Mouse (Mus musculus) heart, embryonic 14.5 days (tissue): Measurements from ENCODE around the gene Pank4. TPM values are rescaled to one million over a fixed set of nuclear protein-coding genes. Genes with fewer than 3 reads are reported as not detected.

Source experiments
- ATAC-seq: fragments of 200-750 bp; cut with Nextera tagmentation; 2 replicates; pipeline ENCODE4 v1.8.0; 2017; ENCODE audit warnings: low read depth, moderate TSS enrichment; ENCODE audit not compliant: insufficient number of reproducible peaks, insufficient read depth, low FRiP score
- H3K27ac ChIP-seq, 2 experiments: fragments of 200-500 bp in 1 of 2; fragments of 300-500 bp in 1 of 2; sonication (generic) in 1 of 2; replicated peaks in 1 of 2; 2 replicates each; pipeline ENCODE4 v1.5.1; 2012 to 2014; ENCODE audit warnings: low read depth in 2 of 2, low read length in 2 of 2, control low read depth in 1 of 2, mild to moderate bottlenecking in 1 of 2, mixed read lengths in 1 of 2; ENCODE audit not compliant: control insufficient read depth in 1 of 2, insufficient read depth in 1 of 2
- H3K27me3 ChIP-seq: fragments of 300-500 bp; sonication (generic); 2 replicates; pipeline ENCODE4 v1.6.1; 2014; ENCODE audit warnings: mild to moderate bottlenecking, low read length, control low read depth; ENCODE audit not compliant: control insufficient read depth, insufficient read depth
- H3K36me3 ChIP-seq: fragments of 300-500 bp; sonication (generic); 2 replicates; pipeline ENCODE4 v1.6.1; 2014; ENCODE audit warnings: mild to moderate bottlenecking, control low read depth, low read length, mixed read lengths; ENCODE audit not compliant: control insufficient read depth, insufficient read depth
- H3K4me1 ChIP-seq, 2 experiments: fragments of 200-500 bp in 1 of 2; fragments of 300-500 bp in 1 of 2; sonication (generic) in 1 of 2; 2 replicates each; pipeline ENCODE4 v1.6.1; 2012 to 2014; ENCODE audit warnings: low read length in 2 of 2, control low read depth in 1 of 2, mixed read lengths in 1 of 2; ENCODE audit not compliant: control insufficient read depth in 2 of 2, insufficient read depth in 2 of 2
- H3K4me2 ChIP-seq: fragments of 300-500 bp; sonication (generic); 2 replicates; pipeline ENCODE4 v1.6.1; 2014; ENCODE audit warnings: mild to moderate bottlenecking, low read length
- H3K4me3 ChIP-seq, 2 experiments: fragments of 200-500 bp in 1 of 2; fragments of 300-500 bp in 1 of 2; sonication (generic) in 1 of 2; 2 replicates each; pipeline ENCODE4 v1.5.1; 2012 to 2014; ENCODE audit warnings: low read length in 2 of 2, mild to moderate bottlenecking in 2 of 2, control low read depth in 1 of 2, low read depth in 1 of 2, moderate library complexity in 1 of 2; ENCODE audit not compliant: control insufficient read depth in 1 of 2, insufficient read depth in 1 of 2
- H3K9ac ChIP-seq: fragments of 300-500 bp; sonication (generic); 2 replicates; pipeline ENCODE4 v1.6.1; 2014; ENCODE audit warnings: mild to moderate bottlenecking, low read length
- H3K9me3 ChIP-seq: fragments of 300-500 bp; sonication (generic); 2 replicates; pipeline ENCODE4 v1.6.1; 2016; ENCODE audit warnings: low read length, control low read depth; ENCODE audit not compliant: control insufficient read depth
- WGBS: fragments of 180-500 bp; shearing (Covaris S2); extraction: QIAGEN DNeasy Blood & Tissue Kit; methylation state at CpG from one replicate; pipeline ENCODE4 v1.1.7; 2014; 5-methylcytosine and 5-hydroxymethylcytosine counted together
- polyA plus RNA-seq: library from polyadenylated mRNA; unstranded; fragments of >200 nt; fragmentation: Nextera tagmentation; extraction: Ambion mirVana; gene quantifications from 2 replicates; pipeline ENCODE4 v1.2.1, GENCODE M21; 2014

The Pank4 gene
- polyA plus RNA-seq, 1 experiment from 2014 or later: 42.1 TPM

DNA sequence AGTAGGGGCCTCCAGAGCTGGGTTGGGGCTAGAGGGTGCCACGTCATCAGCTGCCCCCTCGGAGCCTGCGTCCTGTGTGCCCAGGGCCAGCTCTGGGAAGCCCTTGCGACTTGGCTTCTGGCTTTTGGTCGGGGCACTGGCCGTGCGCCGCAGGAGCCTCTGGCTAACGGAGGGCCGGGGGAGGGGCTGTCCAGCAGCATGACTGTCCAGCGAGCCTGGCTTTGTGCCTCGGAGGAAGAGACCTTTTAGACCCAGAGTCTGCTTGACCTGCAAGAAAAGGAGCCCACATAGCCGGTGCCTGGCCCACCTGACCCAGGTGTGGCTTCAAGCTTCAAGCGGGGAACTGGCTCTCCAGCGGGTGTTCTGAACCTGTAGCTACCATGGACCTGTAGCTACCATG lies 22.8 kb downstream of the Pank4 start:
- no peaks in the 10 kb centered on the region for H3K36me3 ChIP-seq
- no peak for ATAC-seq
- peaks cover 3 to 6% of the 10 kb centered on the region in 2 experiments; a peak in 2 of 4 replicates for H3K4me1 ChIP-seq
- H3K4me2 ChIP-seq: no peak overlapping the region
- WGBS: 75% methylated on average over 14 of the region's 15 CpGs
- peaks cover 20% of the 10 kb centered on the region for H3K27me3 ChIP-seq
- H3K9ac ChIP-seq: no peak overlapping the region
- H3K9me3 ChIP-seq: no peaks in the 10 kb centered on the region
- no peak overlapping the region for H3K4me3 ChIP-seq
- no peak overlapping the region for H3K27ac ChIP-seq

DNA sequence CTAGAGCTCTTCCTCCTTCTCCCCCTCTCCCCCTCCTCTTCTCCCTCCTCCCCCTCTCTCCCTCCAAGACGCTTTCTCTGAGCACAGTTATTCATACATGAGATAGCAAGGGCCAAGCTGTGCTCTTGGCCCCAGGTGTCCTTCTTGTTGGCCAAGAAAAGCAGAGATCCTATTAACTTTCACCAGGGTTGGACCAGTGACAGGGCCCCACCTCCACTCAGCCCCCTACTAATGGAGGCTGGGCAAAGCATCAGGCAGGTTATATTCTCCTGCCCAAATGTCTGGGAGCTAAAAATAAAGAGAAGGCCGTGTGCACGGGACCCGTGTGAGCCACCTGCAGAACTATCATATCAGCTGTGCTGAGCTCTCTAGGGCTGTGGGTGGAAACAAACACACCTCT lies 31.0 kb downstream of the Pank4 start:
- H3K9me3 ChIP-seq: no peaks in the 10 kb centered on the region
- 39% methylated on average over 4 of the region's 4 CpGs for WGBS

DNA sequence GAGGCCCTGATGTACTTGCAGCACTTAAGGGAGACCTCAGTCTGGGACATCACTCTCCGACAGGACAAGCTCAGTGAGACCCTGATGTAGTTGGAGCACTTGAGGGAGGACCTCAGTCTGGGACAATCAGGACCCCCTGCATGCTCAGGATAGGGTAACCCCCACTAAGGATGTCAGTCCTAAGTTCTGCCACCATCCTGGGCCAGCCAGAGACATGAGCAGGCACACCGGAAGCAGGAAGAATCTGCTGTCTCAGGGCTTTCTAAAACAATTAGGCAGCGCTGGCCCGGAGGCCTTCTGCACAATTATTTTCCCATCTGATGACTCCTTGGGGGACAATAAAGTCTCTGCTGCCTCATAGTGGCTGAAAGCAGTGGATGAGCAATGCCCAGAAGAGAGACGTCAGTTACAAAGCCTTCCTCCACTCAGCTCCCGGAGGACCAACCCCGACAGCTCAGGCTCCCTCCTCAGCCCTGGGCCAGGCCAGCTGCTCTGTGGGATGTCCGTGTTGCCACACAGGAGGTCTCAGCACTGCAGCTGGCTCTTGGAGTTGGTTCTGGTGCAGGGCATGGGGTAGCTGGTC lies 32.7 kb downstream of the Pank4 start:
- H3K4me2 ChIP-seq: no peak overlapping the region
- ATAC-seq: no peak
- H3K9ac ChIP-seq: no peak overlapping the region
- H3K4me3 ChIP-seq: no peak overlapping the region
- H3K27ac ChIP-seq: no peak overlapping the region
- H3K36me3 ChIP-seq: no peaks in the 10 kb centered on the region
- 53% methylated on average over 8 of the region's 8 CpGs for WGBS
- H3K4me1 ChIP-seq: peaks cover 0 to 6% of the 10 kb centered on the region in 2 experiments; a peak in 1 of 4 replicates
- no peaks in the 10 kb centered on the region for H3K9me3 ChIP-seq
- H3K27me3 ChIP-seq: no peaks in the 10 kb centered on the region

More for the DNA sequence above, 31.0 kb downstream of the Pank4 start:
- ATAC-seq: no peak
- Histone ChIP-seq H3K9ac (no peak overlapping the region), H3K36me3 (no peaks in the 10 kb centered on the region), H3K27me3 (no peaks in the 10 kb centered on the region), H3K4me1 (peaks cover 0 to 4% of the 10 kb centered on the region in 2 experiments; a peak in 1 of 4 replicates), H3K4me2 (no peak overlapping the region), H3K27ac (no peak overlapping the region), H3K4me3 (no peak overlapping the region)

DNA sequence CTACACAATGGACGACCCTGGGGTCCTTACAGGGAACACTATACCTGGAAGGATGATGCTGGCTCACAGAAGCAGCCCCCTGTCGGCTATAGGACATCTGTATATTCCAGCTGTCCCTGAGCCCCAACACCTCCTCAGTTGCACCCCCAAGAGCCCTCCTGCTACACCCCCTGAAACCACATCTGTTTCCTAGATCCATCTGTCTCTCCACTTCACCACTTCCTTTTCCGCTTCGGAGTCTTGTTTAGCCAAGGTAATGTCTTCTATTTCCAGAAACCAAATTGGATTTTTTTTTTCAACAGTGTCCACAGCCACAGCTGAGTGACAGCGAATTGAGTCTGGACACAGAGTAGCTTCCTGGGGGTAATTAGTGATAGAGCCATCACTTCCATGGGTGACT lies 35.5 kb downstream of the Pank4 start:
- ATAC-seq: no peak
- H3K9me3 ChIP-seq: no peaks in the 10 kb centered on the region
- H3K36me3 ChIP-seq: no peaks in the 10 kb centered on the region
- H3K27ac ChIP-seq: no peak overlapping the region
- H3K27me3 ChIP-seq: no peaks in the 10 kb centered on the region
- H3K4me3 ChIP-seq: no peak overlapping the region
- H3K4me1 ChIP-seq: peaks cover 0 to 6% of the 10 kb centered on the region in 2 experiments; a peak in 1 of 4 replicates
- no peak overlapping the region for H3K9ac ChIP-seq
- no peak overlapping the region for H3K4me2 ChIP-seq
- WGBS: 75% methylated on average over 5 of the region's 5 CpGs

DNA sequence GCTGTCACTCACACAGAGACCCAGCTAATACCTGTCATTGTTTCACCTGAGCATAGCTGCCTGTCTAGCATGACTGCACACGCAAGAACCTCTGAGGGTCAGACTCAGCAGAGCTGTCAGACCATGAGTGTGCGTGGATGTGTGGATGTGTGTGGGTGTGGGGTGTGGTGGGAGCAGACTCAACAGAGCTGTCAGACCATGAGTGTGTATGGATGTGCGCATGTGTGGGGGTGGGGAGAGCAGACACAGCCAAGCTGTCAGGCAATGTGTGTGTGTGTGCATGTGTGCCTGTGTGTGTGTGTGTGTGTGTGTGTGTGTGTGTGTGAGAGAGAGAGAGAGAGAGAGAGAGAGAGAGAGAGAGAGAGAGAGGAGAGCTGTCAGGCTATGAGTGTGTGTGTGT lies 41.4 kb downstream of the Pank4 start:
- Histone ChIP-seq H3K4me1 (peaks cover 0 to under 1% of the 10 kb centered on the region in 2 experiments; a peak in 1 of 4 replicates), H3K36me3 (no peaks in the 10 kb centered on the region), H3K4me2 (no peak overlapping the region), H3K9ac (no peak overlapping the region), H3K4me3 (no peak overlapping the region), H3K9me3 (no peaks in the 10 kb centered on the region), H3K27me3 (no peaks in the 10 kb centered on the region), H3K27ac (no peak overlapping the region)
- ATAC-seq: no peak
- WGBS: 84% methylated on average over 3 of the region's 3 CpGs

DNA sequence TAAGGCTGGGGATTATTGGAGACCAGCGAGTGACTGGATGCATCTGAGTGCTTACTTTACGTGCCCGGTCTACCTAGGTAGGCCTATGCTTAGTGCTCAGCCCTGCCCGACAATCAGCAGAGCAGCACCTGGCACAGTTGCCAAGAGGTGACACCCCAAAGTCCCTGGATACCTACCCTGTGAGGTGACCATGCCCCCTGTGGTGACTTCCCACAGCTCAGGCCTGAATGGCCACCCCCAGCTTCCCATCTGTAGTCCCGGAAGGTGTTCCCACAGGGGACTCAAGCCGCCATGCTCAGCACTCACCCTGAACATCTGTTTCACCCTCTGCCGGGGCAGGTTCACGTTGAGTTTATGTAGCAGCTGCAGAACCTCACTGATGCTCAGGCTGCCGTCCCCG lies 42.4 kb downstream of the Pank4 start:
- H3K9me3 ChIP-seq: no peaks in the 10 kb centered on the region
- no peak overlapping the region for H3K9ac ChIP-seq
- no peak for ATAC-seq
- 51% methylated on average over 10 of the region's 10 CpGs for WGBS
- H3K27ac ChIP-seq: no peak overlapping the region
- H3K36me3 ChIP-seq: no peaks in the 10 kb centered on the region
- H3K4me1 ChIP-seq: no peaks in the 10 kb centered on the region
- no peak overlapping the region for H3K4me2 ChIP-seq
- no peak overlapping the region for H3K4me3 ChIP-seq
- no peaks in the 10 kb centered on the region for H3K27me3 ChIP-seq

DNA sequence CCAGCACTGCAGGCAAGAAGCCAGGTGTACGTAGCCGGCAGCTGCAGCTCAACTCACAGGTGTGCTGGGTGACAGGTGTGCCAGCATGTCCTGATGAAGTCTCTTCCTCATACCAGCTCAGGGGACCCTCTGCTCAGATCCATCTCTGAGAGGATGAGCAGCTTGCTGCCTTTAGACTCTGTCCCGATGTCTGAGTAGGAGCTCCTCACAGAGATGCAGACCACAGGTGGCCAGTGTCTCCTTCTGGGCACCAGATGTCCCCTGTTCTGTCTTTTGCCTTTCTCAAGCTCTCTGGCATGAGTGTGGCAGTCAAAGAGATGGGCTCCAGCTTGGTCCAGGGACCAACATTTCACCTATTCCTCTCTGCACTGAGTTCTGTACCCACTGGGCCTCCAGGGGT lies 43.7 kb downstream of the Pank4 start:
- no peak overlapping the region for H3K27ac ChIP-seq
- no peak overlapping the region for H3K4me3 ChIP-seq
- H3K4me2 ChIP-seq: no peak overlapping the region
- no peak for ATAC-seq
- no peaks in the 10 kb centered on the region for H3K4me1 ChIP-seq
- H3K27me3 ChIP-seq: no peaks in the 10 kb centered on the region
- H3K9ac ChIP-seq: no peak overlapping the region
- 78% methylated on average over 3 of the region's 3 CpGs for WGBS
- no peaks in the 10 kb centered on the region for H3K9me3 ChIP-seq
- H3K36me3 ChIP-seq: no peaks in the 10 kb centered on the region

DNA sequence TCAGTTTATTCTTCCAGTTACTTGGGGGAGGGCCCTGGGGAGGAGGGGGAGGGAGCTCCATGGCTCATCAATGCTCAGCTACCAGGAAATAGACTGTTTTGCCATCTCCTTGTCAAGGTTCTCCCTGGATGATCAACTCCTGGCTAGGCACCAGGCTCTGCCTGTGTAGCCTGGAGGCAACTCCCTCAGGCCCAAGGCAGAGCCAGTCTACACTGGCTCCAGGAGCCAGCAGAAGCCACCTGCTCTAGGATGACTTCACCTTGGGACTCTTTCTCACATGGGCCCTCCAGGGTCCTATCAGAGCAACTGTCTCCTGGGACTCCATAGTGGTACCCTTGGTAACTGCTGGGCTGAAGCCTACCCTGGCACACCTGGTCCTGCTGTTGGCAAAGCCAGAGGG lies 44.2 kb downstream of the Pank4 start:
- Histone ChIP-seq H3K36me3 (no peaks in the 10 kb centered on the region), H3K27me3 (0 out of 2 replicates have a peak, but pooled peaks cover 1% of the 10 kb centered on the region), H3K9me3 (no peaks in the 10 kb centered on the region), H3K9ac (no peak overlapping the region), H3K4me2 (no peak overlapping the region), H3K27ac (no peak overlapping the region), H3K4me3 (no peak overlapping the region), H3K4me1 (no peaks in the 10 kb centered on the region)
- no peak for ATAC-seq
